Mouse (Mus musculus) lung, embryonic 14.5 days (tissue): ENCODE data around the gene Tmie. TPM values are rescaled to one million over a fixed set of nuclear protein-coding genes. Genes with fewer than 3 reads are reported as not detected.
A peak's percentile ranks its signal among the peaks of the same experiment; 100 is the strongest.

Source experiments
- ATAC-seq: fragments of 200-750 bp; cut with Nextera tagmentation; 2 replicates; pipeline ENCODE4 v1.8.0; 2017; ENCODE audit warnings: mild to moderate bottlenecking, moderate TSS enrichment, moderate library complexity; ENCODE audit not compliant: insufficient read depth
- DNase-seq: peaks from one replicate; pipeline ENCODE4 v3.0.0-alpha.2; 2015
- H3K27ac ChIP-seq: fragments of 300-500 bp; sonication (generic); 2 replicates; pipeline ENCODE4 v1.5.1; 2014; ENCODE audit warnings: low read depth, mild to moderate bottlenecking, moderate library complexity
- H3K27me3 ChIP-seq: fragments of 300-500 bp; sonication (generic); 2 replicates; pipeline ENCODE4 v1.6.1; 2014; ENCODE audit warnings: low read length, control low read depth; ENCODE audit not compliant: insufficient read depth
- H3K36me3 ChIP-seq: fragments of 300-500 bp; sonication (generic); 2 replicates; pipeline ENCODE4 v1.6.1; 2014; ENCODE audit warnings: control low read depth; ENCODE audit not compliant: insufficient read depth
- H3K4me1 ChIP-seq: fragments of 300-500 bp; sonication (generic); 2 replicates; pipeline ENCODE4 v1.6.1; 2014; ENCODE audit warnings: antibody characterized with exemption, control low read depth; ENCODE audit not compliant: insufficient read depth
- H3K4me2 ChIP-seq: fragments of 300-500 bp; sonication (generic); 2 replicates; pipeline ENCODE4 v1.6.1; 2014; ENCODE audit warnings: mild to moderate bottlenecking
- H3K4me3 ChIP-seq: fragments of 300-500 bp; sonication (generic); 2 replicates; pipeline ENCODE4 v1.5.1; 2014; ENCODE audit warnings: low read depth, low read length
- H3K9ac ChIP-seq: fragments of 300-500 bp; sonication (generic); 2 replicates; pipeline ENCODE4 v1.6.1; 2014
- H3K9me3 ChIP-seq: fragments of 300-500 bp; sonication (generic); 2 replicates; pipeline ENCODE4 v1.6.1; 2016; ENCODE audit warnings: low read depth, low read length, control low read depth
- CTCF ChIP-seq: IDR thresholded peaks from 2 replicates; pipeline ENCODE4 v1.5.1; 2016; ENCODE audit warnings: antibody characterized with exemption, low read depth
- WGBS: fragments of 180-500 bp; shearing (Covaris S2); extraction: QIAGEN DNeasy Blood & Tissue Kit; methylation state at CpG from one replicate; pipeline ENCODE4 v1.1.7; 2014; 5-methylcytosine and 5-hydroxymethylcytosine counted together
- polyA plus RNA-seq: library from polyadenylated mRNA; unstranded; fragments of >200 nt; fragmentation: Nextera tagmentation; extraction: Ambion mirVana; gene quantifications from 2 replicates; pipeline ENCODE4 v1.2.1, GENCODE M21; 2014

The Tmie gene
- polyA plus RNA-seq, 1 experiment from 2014 or later = 0.21 TPM

GRCm38 (mm10) chr9:110874660-110875191 lies 5.2 kb downstream of the Tmie start:
- no peak overlapping the region for H3K4me3 ChIP-seq
- H3K9me3 ChIP-seq = no peaks in the 10 kb centered on the region
- no peaks in the 10 kb centered on the region for H3K36me3 ChIP-seq
- DNase-seq (no peak), ATAC-seq (peak; percentile 29; the same call in 1 of the 2 replicates)
- 9% methylated on average over 3 of the region's 3 CpGs for WGBS
- no peak overlapping the region for H3K27ac ChIP-seq
- H3K9ac ChIP-seq = no peak overlapping the region
- peaks cover 15% of the 10 kb centered on the region for H3K27me3 ChIP-seq
- no peak for TF ChIP-seq CTCF
- H3K4me2 ChIP-seq = no peak overlapping the region
- H3K4me1 ChIP-seq = 0 out of 2 replicates have a peak, but pooled peaks cover 3% of the 10 kb centered on the region

GRCm38 (mm10) chr9:110873681-110874659 lies 5.9 kb downstream of the Tmie start:
- H3K4me3 ChIP-seq = peak overlapping the region; percentile 25; the same call in 1 of the 2 replicates
- peak; percentile 82 for DNase-seq
- peak overlapping the region; percentile 52 for H3K4me2 ChIP-seq
- peak; percentile 76 for ATAC-seq
- peaks cover 15% of the 10 kb centered on the region for H3K27me3 ChIP-seq
- 0 out of 2 replicates have a peak, but pooled peaks have one; percentile 14 for TF ChIP-seq CTCF
- H3K9ac ChIP-seq = no peak overlapping the region
- H3K9me3 ChIP-seq = no peaks in the 10 kb centered on the region
- whole genome bisulfite sequencing = 6% methylated on average over 40 of the region's 40 CpGs
- H3K27ac ChIP-seq = no peak overlapping the region
- no peaks in the 10 kb centered on the region for H3K36me3 ChIP-seq
- H3K4me1 ChIP-seq = 0 out of 2 replicates have a peak, but pooled peaks cover 3% of the 10 kb centered on the region

- ATAC-seq = no peak
Measured at GRCm38 (mm10) chr9:110871030-110871429, 8.9 kb downstream of the Tmie start.

GRCm38 (mm10) chr9:110858967-110859596 lies 20.8 kb downstream of the Tmie start:
- H3K4me2 ChIP-seq = no peak overlapping the region
- 73% methylated on average over 5 of the region's 5 CpGs for WGBS

More at GRCm38 (mm10) chr9:110871030-110871429, 8.9 kb downstream of the Tmie start:
- DNase-seq = peak; percentile 72
- Histone ChIP-seq H3K4me2 (no peak overlapping the region), H3K4me3 (no peak overlapping the region), H3K9ac (no peak overlapping the region), H3K36me3 (no peaks in the 10 kb centered on the region), H3K27ac (no peak overlapping the region), H3K9me3 (no peaks in the 10 kb centered on the region), H3K27me3 (peaks cover 15% of the 10 kb centered on the region), H3K4me1 (0 out of 2 replicates have a peak, but pooled peaks cover 3% of the 10 kb centered on the region)
- peak; percentile 80 for TF ChIP-seq CTCF
- 18% methylated on average over 7 of the region's 7 CpGs for WGBS

GRCm38 (mm10) chr9:110858523-110858922 lies 21.4 kb downstream of the Tmie start:
- Histone ChIP-seq H3K4me1 (0 out of 2 replicates have a peak, but pooled peaks cover 3% of the 10 kb centered on the region), H3K9me3 (no peaks in the 10 kb centered on the region), H3K4me3 (no peak overlapping the region), H3K36me3 (no peaks in the 10 kb centered on the region), H3K4me2 (no peak overlapping the region), H3K27me3 (peaks cover 14% of the 10 kb centered on the region; the same call in 1 of the 2 replicates), H3K9ac (no peak overlapping the region), H3K27ac (no peak overlapping the region)
- DNase-seq = no peak
- no peak for TF ChIP-seq CTCF
- no peak for ATAC-seq
- WGBS = 38% methylated on average over 5 of the region's 5 CpGs

More at GRCm38 (mm10) chr9:110858967-110859596, 20.8 kb downstream of the Tmie start:
- ATAC-seq = no peak
- Histone ChIP-seq H3K27me3 (peaks cover 14% of the 10 kb centered on the region; the same call in 1 of the 2 replicates), H3K9me3 (no peaks in the 10 kb centered on the region), H3K9ac (no peak overlapping the region), H3K27ac (no peak overlapping the region), H3K4me3 (no peak overlapping the region), H3K36me3 (no peaks in the 10 kb centered on the region), H3K4me1 (0 out of 2 replicates have a peak, but pooled peaks cover 3% of the 10 kb centered on the region)
- no peak for TF ChIP-seq CTCF
- no peak for DNase-seq

- 0 out of 2 replicates have a peak, but pooled peaks cover 3% of the 10 kb centered on the region for H3K4me1 ChIP-seq
- no peaks in the 10 kb centered on the region for H3K9me3 ChIP-seq
- TF ChIP-seq CTCF = peak; percentile 61
- no peak within 1 kb of the TSS for H3K27ac ChIP-seq
- no peak for ATAC-seq
- peak within 1 kb of the TSS; percentile 25 for H3K4me3 ChIP-seq
- peak within 1 kb of the TSS; percentile 59 for H3K4me2 ChIP-seq
- DNase-seq = peak; percentile 14
- 0 out of 2 replicates have a peak within 1 kb of the TSS, but pooled peaks have one; percentile 9 for H3K9ac ChIP-seq
- no peaks in the 10 kb centered on the region for H3K36me3 ChIP-seq
- 9% methylated on average over 46 of the region's 50 CpGs for WGBS
- H3K27me3 ChIP-seq = peaks cover 14% of the 10 kb centered on the region; the same call in 1 of the 2 replicates
Measured at GRCm38 (mm10) chr9:110857781-110858472, 22.0 kb downstream of the Tmie start, which contains the start of gene Prss50. Gene Prss50, plus strand, starts transcription at chr9:110857967.
